Mouse (Mus musculus) T-cell, adult 66 days (primary cell): ENCODE measurements around the gene Pex11g. TPM values are rescaled to one million over a fixed set of nuclear protein-coding genes. Genes with fewer than 3 reads are reported as not detected.

ENCODE experiments used
- total RNA-seq, 2 experiments: library from RNA; stranded (reverse); gene quantifications; 3 replicates in 1 of 2; 4 replicates in 1 of 2; pipeline ENCODE4 v1.2.4; 2023

Pex11g gene
- total RNA-seq, result under 1 TPM in 1 of 2 experiments, not detected in 1; 0.61 TPM

DNA sequence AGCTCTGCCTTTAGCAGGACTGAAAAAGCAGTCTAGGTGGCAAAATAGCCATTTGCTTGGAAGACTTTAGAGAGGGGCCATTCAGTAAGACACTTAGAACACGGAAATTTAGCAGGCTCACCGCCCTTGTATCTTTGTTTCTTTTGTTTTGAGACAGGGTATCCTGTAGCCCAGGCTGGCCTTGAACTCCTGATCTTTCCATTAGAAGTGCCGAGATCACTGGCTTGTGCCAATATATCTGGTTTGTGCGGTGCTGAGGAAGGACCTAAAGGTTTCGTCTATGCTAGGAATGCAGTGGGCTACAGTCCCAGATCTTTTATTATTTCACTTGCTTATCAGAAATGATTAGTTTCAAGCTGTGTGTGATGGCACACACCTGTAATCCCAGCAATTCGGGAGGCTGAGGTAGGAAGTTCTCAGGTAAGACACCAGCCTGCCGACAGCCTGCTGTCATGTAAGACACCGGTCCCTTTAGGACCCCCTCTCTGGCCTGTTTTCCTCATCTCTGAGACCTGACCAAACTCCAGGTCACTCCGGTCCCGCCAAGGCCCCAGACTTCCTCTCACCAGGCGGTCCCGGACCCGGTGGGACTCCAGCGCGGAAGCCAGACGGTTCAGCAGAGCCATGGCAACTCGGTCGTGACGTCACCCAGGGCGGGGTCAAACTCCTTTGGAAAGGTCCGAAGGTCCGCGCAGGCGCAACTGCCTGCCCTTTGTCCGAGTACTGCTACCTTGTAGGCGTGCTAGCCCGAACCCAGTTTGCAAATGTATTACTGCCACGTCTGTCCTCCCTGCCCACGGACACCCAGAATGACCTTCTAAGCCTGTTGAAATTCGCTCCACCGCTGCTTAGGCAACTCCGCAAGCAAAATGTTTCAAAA is at the start of gene Pex11g:
Gene Pex11g (minus strand): TSS at position 675 of the 880 bp plus-strand sequence.

GRCm38 (mm10) chr8:3515260-3515671 is 47.8 kb upstream of the Pex11g start, which contains the start of gene Pnpla6:
TSS of gene Pnpla6 (plus strand) at chr8:3515384.

DNA sequence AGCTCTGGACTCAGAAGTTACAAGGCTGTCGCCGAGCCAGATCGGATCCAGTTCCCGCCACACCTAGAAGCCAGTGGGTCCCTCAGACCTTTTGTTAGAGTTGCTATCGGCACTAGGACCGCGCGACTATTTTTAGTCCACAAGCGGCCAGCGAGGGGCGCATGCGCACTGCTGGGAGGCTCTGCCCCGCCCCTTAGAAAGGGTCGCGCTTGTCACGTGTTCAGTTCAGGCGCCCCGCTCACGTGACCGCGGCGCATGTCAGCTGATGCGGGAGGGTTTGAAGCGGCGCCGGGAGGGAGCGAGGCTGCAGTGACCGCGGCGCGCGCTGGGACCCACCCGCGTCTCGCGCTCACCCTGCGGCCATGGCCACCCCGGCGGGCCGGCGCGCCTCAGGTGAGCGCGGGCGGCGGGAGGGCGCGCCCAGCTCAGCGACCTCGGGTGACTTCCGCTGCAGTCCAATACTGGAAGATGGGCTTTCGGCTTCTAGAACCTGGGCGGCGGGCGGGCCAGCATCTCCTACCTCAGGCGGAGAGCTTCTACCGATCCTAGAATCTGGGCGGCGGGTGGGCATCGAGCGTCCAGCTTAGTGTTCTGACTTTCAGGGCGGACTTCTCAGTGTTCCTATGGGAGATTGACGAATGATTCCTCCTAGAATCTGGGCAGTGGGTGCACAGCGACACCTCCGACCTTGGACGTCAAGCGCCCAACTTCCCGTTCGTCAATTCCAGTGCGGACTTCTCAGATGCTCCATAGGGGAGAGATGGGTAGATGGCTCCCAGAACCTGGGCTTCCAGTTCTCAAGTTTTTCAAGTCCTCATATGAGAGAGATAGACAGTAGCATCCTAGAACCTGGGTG is 33.0 kb upstream of the Pex11g start, which contains the start of gene Mcoln1:
Gene Mcoln1 (plus strand): TSS at position 223 of the 856 bp plus-strand sequence.

GRCm38 (mm10) chr8:3492901-3493844 is 25.7 kb upstream of the Pex11g start, which contains the start of gene Zfp358:
TSS of gene Zfp358 (plus strand) at chr8:3493138.

GRCm38 (mm10) chr8:3470562-3470961 is 3.1 kb upstream of the Pex11g start, which contains the start of gene Tex45:
TSS of gene Tex45 (plus strand) at chr8:3470862.

Other genes with a start within 250 kb of the Pex11g start
- 10 to 100 TPM; 48.0 to 48.1 TPM for gene Insr, start 188.1 kb downstream of the Pex11g start, total RNA-seq
- 100 to 1,000 TPM; 247 to 277 TPM for gene A430078G23Rik, start 114.3 kb downstream of the Pex11g start, total RNA-seq
- gene Arhgef18, start 74.7 kb downstream of the Pex11g start, total RNA-seq, result 100 to 1,000 TPM; 256 to 275 TPM
- 10 to 100 TPM in 1 of 2 experiments, 1 to 10 TPM in 1; 8.5 to 16.2 TPM for gene Tex45, start 3.2 kb upstream of the Pex11g start, total RNA-seq
- gene Zfp358, start 25.5 kb upstream of the Pex11g start, total RNA-seq, result 1 to 10 TPM; 6.8 to 8.3 TPM
- 10 to 100 TPM; 70.6 to 82.9 TPM for gene Mcoln1, start 32.8 kb upstream of the Pex11g start, total RNA-seq
- gene Pnpla6, start 47.7 kb upstream of the Pex11g start, total RNA-seq, result 10 to 100 TPM; 65.9 to 67.7 TPM
- gene C330021F23Rik, start 100.3 kb upstream of the Pex11g start, total RNA-seq, result not detected
- not detected for gene Camsap3, start 119.6 kb upstream of the Pex11g start, total RNA-seq
- gene Xab2, start 153.6 kb upstream of the Pex11g start, total RNA-seq, result 10 to 100 TPM; 80.3 to 85.8 TPM
- 10 to 100 TPM; 49.8 to 57.0 TPM for gene Pet100, start 153.9 kb upstream of the Pex11g start, total RNA-seq
- gene Pcp2, start 157.9 kb upstream of the Pex11g start, total RNA-seq, result not detected
- gene Stxbp2, start 163.3 kb upstream of the Pex11g start, total RNA-seq, result 100 to 1,000 TPM; 207 to 212 TPM
- not detected for gene Retn, start 188.1 kb upstream of the Pex11g start, total RNA-seq
- under 1 TPM in 1 of 2 experiments, not detected in 1; 0.39 TPM for gene Mcemp1, start 198.1 kb upstream of the Pex11g start, total RNA-seq
- gene Fcor, start 204.7 kb upstream of the Pex11g start, total RNA-seq, result not detected
- gene Trappc5, start 208.6 kb upstream of the Pex11g start, total RNA-seq, result 10 to 100 TPM; 12.6 to 16.2 TPM
- 1 to 10 TPM in 1 of 2 experiments, under 1 TPM in 1; 0.83 to 1.4 TPM for gene Fcer2a, start 226.5 kb upstream of the Pex11g start, total RNA-seq